ENCODE assay signal across 8 mouse cellular contexts in genomic region chr12:80258520-80259215, GRCm38 (mm10). TPM values are rescaled to one million over a fixed set of nuclear protein-coding genes. Genes with fewer than 3 reads are reported as not detected.
DNase-seq lines count a peak whose midpoint lies in the region; ATAC-seq and TF ChIP-seq lines count a peak whose summit lies in the region.

No protein-coding gene starts in this region.

- peak overlapping the region; percentile 94 for H3K9ac ChIP-seq in heart, embryonic 16.5 days (ENCODE audit: low read length)

- no peak for TF ChIP-seq POLR2A in kidney, adult 2 months (IDR thresholded peaks at IDR 0.05; ENCODE audit: low read depth, low read length)

- peak overlapping the region; percentile 68 for H3K4me3 ChIP-seq in kidney, adult 2 months (ENCODE audit: insufficient read depth, low read depth, low read length)
- H3K4me3 ChIP-seq in heart, embryonic 16.5 days (ENCODE audit: low read length) = peak overlapping the region; percentile 87
- peak overlapping the region; percentile 67 for H3K4me3 ChIP-seq in macrophage (ENCODE audit: inconsistent target)

- no peaks in the 10 kb centered on the region for H3K27me3 ChIP-seq in kidney, adult 2 months (replicated peaks; ENCODE audit: control insufficient read depth, insufficient read depth, low read length)
- H3K27me3 ChIP-seq in heart, embryonic 16.5 days (ENCODE audit: control insufficient read depth, insufficient read depth, low read length) = no peaks in the 10 kb centered on the region

- peaks cover 62% of the 10 kb centered on the region for H3K79me2 ChIP-seq in macrophage (ENCODE audit: inconsistent target)

- no peak for TF ChIP-seq CTCF in kidney, adult 2 months (conservative IDR thresholded peaks at IDR 0.05; ENCODE audit: insufficient read depth, insufficient read length, low read depth, low read length)

- H3K36me3 ChIP-seq in kidney, adult 2 months (ENCODE audit: control insufficient read depth, insufficient read depth, low read length) = no peaks in the 10 kb centered on the region
- no peaks in the 10 kb centered on the region for H3K36me3 ChIP-seq in heart, embryonic 16.5 days (ENCODE audit: control insufficient read depth, insufficient read depth)
- no peaks in the 10 kb centered on the region for H3K36me3 ChIP-seq in macrophage (ENCODE audit: inconsistent target)

- no peaks in the 10 kb centered on the region for H3K4me1 ChIP-seq in kidney, adult 2 months (ENCODE audit: control insufficient read depth, insufficient read depth, low read length)
- H3K4me1 ChIP-seq in heart, embryonic 16.5 days (ENCODE audit: control insufficient read depth, insufficient read depth, low read length) = peaks cover 33% of the 10 kb centered on the region

- no peak for DNase-seq in kidney, adult 2 months
- DNase-seq in kidney, postnatal 14 days = no peak
- DNase-seq in MN1 (ENCODE audit: low spot score) = peak; percentile 24
- no peak for DNase-seq in right cerebral cortex, postnatal 36 days (ENCODE audit: low spot score in 2 of 2)
- no peak for DNase-seq in ovary, postnatal 36 days (ENCODE audit: low spot score)
- DNase-seq in adrenal gland, postnatal 36 days = no peak

- peak overlapping the region; percentile 67 for H3K27ac ChIP-seq in kidney, adult 2 months (ENCODE audit: insufficient read depth, low read depth, low read length)
- peak overlapping the region; percentile 98 for H3K27ac ChIP-seq in heart, embryonic 16.5 days (ENCODE audit: low read length)
- 0 out of 2 replicates have a peak overlapping the region, but pooled peaks have one; percentile 2 for H3K27ac ChIP-seq in macrophage

- WGBS in kidney, adult 2 months = 6% methylated on average over 22 of the region's 22 CpGs
- WGBS in heart, embryonic 16.5 days = 1% methylated on average over 22 of the region's 22 CpGs
- WGBS in macrophage (ENCODE audit: missing documents) = 15% methylated on average over 19 of the region's 22 CpGs

- ATAC-seq in heart, embryonic 16.5 days (replicated peaks; ENCODE audit: extremely low read depth, insufficient read depth, low FRiP score) = no peak

- no peaks in the 10 kb centered on the region for H3K9me3 ChIP-seq in heart, embryonic 16.5 days (replicated peaks; ENCODE audit: control insufficient read depth, low read length)

- H3K4me2 ChIP-seq in heart, embryonic 16.5 days (ENCODE audit: low read depth, low read length) = peak overlapping the region; percentile 91

RNA-seq across cellular contexts. Expression of gene Actn1, which starts 1.5 kb away (rescaled TPM):
- polyA plus RNA-seq in kidney, adult 2 months (2012; rRNA removed) = 31.3 and 32.6 TPM in 2 replicates
- polyA plus RNA-seq in heart, embryonic 16.5 days (2015; fragmentation: Nextera tagmentation; extraction: Ambion mirVana) = 31.0 and 33.1 TPM in 2 replicates
- total RNA-seq in macrophage (2018; cell fraction: chromatin; rRNA removed) = 1,000 to 10,000 TPM in 1 of 26 experiments, 100 to 1,000 TPM in 11, 10 to 100 TPM in 14; 22.3 to 1,096 (median 94.6) TPM
- total RNA-seq in macrophage (2018; cell fraction: cytosol; rRNA removed) = 100 to 1,000 TPM in 1 of 26 experiments, 10 to 100 TPM in 25; 18.8 to 112 (median 44.6) TPM
- total RNA-seq in macrophage (2018; cell fraction: nucleus; rRNA removed) = 100 to 1,000 TPM in 7 of 26 experiments, 10 to 100 TPM in 19; 21.6 to 533 (median 65.7) TPM
- polyA plus RNA-seq in macrophage (2018) = 51.0 to 105 TPM (median 88.5 TPM) in 3 replicates
- 10 to 100 TPM; 31.2 to 46.1 TPM for total RNA-seq in adrenal gland, postnatal 36 days (2021)

Comparison
In these comparisons a context has a peak if more than half of its experiments do, and no peak if none do; other contexts are left out.
1. H3K27ac ChIP-seq: peak in every context shown above with its lines; median percentile 98 in heart, embryonic 16.5 days; 67 in kidney, adult 2 months; 2 in macrophage.